Mouse (Mus musculus) cerebellum, postnatal 14 days (tissue): ENCODE data around the gene Intu.
A peak's percentile ranks its signal among the peaks of the same experiment; 100 is the strongest.

Source experiments
- DNase-seq, 2 experiments: peaks; one replicate each; pipeline ENCODE4 v3.0.0; 2021; ENCODE audit warnings: mixed read lengths in 2 of 2

Gene Intu

GRCm38 (mm10) chr3:40531286-40532141 lies at the start of gene Intu:
TSS of gene Intu (plus strand) at chr3:40531286.
- DNase-seq = peak; percentile 25 to 38

DNA sequence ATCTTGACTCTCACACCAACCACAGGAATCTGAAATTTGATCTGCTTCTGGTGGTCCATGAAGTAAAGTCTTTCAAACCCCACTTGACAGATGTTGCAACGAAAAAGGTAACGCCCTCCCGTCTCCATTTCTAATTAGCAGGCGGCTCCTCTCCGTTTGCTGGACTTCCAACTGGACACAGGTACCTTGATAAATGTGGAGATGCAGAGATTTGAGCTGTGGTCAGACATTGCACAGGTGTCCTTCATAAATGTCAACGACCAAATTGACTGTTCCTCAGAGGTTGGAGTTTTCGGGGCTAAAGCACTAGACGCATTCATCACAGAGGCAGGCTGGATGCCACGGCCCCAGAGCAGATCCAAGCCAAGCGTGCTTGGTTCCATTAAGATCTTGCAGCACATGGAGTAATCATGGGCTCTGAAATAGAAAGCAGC lies 47.8 kb upstream of the Intu start:
- no peak for DNase-seq

GRCm38 (mm10) chr3:40487381-40487780 lies 43.7 kb upstream of the Intu start:
- DNase-seq = no peak

DNA sequence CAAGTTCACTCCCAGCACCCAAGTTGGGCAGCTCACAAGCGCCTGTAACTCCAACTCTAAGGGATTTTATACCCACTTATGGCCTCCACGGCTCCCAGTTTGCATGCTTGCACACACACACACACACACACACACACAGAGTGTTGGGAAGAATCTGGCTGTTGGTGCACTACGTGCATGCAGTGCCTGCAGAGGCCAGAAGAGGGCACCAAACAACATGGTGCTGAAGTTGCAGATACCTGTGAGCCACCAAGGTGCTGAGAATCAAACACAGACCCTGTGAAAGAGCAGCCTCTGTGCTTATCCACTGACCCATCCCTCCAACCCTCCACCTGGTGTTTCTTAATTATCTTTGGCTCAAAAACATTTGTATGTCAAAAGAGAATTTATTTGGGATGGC lies 39.3 kb upstream of the Intu start:
- no peak for DNase-seq

DNA sequence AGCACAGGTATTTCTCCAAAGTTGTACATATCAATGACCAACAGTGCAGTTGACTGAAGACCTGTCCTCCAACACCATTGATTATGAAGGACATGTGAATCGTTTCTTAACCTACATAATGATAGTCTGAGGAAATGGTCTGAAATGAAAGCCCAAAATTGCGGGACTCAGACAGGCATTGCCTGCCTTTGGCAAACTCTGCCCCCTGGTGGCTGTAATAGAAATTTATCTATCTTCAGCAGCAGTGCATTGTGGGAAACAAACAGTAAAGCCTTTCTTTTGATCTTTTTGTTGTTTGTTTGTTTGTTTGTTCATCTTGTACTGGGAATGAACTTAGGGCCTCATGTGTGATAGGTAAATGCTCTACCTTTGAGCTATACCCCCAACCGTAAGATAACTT lies 32.2 kb upstream of the Intu start:
- peak in 1 of 2 experiments; percentile 15 for DNase-seq

- no peak for DNase-seq
Measured at GRCm38 (mm10) chr3:40500157-40500808, 30.8 kb upstream of the Intu start.

- DNase-seq = no peak
Measured at GRCm38 (mm10) chr3:40504377-40504776, 26.7 kb upstream of the Intu start.

DNA sequence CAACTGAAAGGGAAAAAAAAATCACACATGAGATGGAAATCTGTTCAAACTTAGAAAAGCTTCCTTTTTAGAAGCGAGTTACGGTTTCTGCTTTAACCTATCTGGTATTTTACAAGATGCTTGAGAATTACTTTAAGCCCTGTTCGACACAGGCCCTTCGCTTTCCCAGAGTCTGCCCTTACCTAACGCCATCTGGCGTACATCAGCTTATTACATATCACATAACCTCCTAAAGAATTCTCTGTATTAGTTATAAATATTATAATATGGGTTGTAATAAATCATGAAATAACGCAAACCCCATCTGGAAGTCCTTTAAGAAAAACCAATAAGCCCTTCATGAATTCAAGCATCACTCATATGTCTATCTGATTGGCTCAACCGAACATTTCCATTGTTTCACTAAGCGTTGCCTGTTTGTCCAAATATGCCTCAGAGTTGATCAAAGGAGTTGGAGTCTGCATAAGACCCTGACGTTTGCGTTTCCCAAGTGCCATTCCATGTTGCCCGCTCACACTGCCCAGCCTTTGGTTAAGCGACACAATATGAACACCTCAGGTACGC lies 25.6 kb upstream of the Intu start:
- DNase-seq = no peak

DNA sequence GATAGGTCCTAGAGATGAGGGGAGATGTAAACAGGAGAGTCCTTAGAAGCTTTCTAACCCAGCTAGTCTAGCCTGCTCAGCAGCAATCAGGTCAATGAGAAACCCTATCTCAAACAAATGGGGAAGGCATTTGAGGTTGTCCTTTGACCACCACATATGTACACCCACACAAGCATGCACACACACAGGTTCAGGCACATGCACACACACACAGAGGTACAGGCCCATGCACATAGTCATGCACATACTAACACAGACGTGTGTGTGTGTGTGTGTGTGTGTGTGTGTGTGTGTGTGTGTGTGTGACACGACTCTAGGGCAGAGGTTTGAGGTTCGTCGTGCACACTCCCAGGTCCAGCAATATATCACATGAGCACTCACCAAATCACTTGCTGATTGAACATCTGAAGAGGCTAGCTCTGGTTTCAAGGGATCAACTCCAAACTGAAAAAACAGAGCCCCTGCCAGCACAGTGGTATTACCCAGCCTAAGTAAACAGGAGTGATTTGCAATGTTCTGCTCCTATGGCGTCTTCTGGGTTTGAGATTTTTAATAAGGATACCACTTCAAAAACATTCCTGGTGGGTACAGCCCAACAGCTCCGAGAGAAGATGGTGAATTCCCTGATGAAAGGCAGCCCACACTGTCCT lies 22.0 kb upstream of the Intu start:
- DNase-seq = no peak

DNA sequence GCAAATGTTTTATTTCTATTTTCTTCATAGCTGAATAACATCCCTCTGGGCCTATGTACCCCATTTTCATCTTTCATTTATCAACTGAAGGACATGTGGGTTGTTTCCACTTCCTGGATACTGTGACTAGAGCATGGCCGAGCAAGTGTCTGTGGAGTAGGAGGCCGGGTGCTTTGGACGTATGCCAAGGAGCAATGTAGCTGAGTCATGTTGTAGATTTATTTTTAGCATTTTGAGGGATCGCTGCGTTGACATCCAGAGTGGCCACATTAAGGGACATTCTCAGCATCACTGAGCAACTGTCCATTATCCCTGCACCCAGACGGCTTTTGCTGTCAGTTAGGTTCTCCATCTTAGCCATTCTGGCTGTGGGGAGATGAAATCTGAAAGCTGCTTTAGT lies 20.5 kb upstream of the Intu start:
- peak; percentile 56 to 78 for DNase-seq

DNA sequence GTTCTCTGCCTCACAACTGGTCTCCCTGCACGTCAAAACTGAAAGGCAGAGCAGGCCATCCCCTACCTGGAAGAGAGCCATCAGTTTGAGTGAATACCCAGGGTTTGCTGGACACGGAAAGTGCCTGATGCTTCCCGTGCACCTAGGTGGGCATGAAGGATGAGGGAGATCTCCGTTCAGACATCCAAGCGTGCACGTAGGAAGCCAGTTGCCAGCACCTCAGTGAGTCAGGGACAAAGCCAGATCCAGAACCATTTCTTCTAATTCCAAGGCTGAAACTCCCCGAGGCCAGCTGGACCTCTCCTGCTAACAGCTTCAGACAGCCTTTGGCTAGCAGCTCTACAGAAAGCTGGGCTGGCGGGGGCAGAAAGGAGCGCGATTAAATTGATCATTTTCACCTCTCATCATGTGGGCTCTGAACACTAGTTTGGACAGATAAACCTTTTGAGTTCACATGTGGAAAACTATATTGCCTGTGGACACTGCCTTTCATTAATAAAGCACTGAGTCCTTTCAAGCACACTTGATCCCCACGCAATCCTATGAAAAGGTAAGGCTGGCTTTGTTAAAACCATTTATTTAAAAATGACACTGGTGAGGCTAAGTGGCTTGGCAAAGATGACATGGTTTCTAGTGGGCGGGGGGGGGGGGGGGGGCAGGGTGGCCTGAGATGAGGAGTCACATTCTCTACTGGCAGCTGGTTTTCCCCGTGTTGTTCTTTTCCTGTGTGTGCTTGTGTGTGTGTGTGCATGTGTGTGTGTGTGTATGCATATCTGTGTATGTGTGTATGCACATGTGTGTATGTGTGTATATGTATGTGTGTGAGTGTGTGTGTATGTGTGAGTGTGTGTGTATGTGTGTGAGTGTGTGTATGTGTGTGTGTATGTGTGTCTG lies 17.9 kb upstream of the Intu start:
- DNase-seq = peak; percentile 24 to 37

DNA sequence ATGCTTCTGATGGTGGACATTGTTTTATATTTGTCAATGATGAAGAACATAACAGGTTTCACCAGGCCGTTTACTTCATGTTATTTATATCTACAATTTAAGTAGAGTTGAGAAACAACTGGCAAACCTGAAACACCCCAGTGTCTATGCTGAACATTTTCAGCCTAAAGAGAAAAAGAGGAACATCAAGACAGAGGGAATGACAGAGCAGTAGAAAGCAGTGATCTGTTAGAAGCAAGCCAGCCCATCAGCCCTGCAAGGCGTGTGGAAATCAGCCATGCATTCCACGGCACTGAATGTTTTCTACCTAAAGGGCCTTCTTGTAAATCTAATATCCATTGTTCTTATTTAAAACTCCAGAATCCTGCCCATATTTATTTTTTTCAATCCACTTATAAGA lies 12.8 kb upstream of the Intu start:
- no peak for DNase-seq

DNA sequence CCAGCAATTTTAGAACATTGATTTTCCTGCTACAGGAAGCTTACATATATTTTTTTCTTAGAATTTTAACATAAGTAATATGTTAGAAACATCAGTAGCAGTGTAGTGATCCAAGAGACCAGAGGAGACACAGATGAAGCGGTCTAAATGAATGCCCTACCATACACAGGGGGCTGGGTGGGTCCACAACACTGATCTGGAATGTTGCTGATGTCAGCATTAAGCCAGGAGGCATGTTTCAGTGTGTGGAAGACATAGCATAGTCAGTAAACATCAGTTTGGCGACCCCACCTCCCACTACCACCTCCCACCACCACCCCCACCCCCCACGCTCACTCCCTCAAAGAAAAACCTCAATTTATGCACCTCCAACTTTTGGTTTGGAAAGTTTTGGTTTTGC lies 11.5 kb upstream of the Intu start:
- no peak for DNase-seq

DNA sequence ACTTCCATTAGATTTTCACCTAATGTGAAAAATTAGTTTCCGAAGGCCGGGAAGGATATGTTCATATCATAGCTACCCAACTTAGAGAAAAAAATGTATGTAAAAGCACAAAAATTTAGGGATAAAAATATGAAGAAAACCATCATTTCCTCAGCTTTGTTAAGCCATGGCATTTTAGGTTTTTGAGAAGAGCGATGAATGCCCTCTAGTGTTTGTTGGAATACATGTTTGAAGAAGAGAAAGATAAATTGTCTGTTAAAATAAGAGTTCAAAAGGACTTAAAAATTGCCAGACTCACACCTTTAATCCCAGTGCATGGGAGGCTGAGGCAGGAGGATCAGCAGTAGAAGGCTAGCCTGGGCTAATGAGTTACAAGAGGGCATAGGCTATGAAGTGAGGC lies 10.5 kb upstream of the Intu start:
- DNase-seq = no peak

- no peak for DNase-seq
Measured at GRCm38 (mm10) chr3:40522446-40522845, 8.6 kb upstream of the Intu start.

- no peak for DNase-seq
Measured at GRCm38 (mm10) chr3:40522846-40523245, 8.2 kb upstream of the Intu start.

GRCm38 (mm10) chr3:40523371-40523783 lies 7.7 kb upstream of the Intu start:
- peak; percentile 20 to 42 for DNase-seq

DNA sequence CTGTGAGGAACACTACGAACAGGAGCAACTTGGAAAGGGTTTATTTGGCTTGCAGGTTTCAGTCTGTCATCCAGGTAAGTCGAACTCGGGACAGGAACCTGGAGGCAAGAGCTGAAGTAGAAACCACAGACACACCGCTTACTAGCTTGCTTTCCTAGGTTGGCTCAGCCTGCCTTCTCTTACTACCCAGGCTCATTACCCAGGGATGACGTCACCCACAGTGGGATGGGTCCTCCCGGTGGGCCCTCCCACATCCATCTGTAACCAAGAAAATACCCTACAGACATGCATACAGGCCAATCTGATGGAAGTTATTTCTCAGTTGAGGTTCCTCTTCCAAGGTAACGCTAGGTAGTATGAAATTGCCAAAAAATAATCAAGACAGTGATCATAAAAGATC lies 6.2 kb upstream of the Intu start:
- DNase-seq = no peak

DNA sequence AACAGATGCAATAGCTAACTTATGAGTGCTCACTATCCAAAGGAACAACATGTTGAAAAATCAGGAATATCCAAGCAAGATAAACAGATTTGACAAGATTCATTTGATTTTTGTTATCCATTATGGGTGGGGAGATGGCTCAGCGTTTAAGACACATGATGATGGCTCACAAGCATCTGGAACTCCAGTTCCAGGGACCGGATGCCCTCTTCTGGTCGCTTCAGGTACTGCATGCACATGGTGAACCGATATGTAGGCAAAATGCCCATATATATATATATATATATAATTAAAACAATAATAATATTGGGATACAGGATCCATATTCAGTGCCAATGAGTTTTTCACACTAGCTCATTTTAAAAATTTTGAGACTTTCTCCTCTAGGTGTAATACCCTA lies 5.7 kb upstream of the Intu start:
- DNase-seq = peak; percentile 73 to 86

DNA sequence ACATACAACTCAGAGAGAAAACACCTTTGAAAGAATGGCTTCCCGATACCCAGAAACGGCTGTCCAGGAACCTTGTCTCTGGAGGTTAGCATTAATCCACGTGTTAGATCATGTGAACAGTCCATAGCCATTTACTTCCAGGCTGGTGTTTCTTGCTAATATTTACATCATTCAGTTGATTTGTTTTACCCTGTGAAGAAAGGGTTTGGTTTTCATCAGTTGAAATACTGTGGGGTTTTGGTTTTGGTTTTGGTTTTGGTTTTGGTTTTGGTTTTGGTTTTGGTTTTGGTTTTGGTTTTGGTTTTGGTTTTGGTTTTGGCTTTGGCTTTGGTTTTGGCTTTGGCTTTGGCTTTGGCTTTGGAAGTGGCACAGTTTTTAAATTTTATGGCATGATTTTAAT lies 5.0 kb upstream of the Intu start:
- DNase-seq = no peak

- no peak for DNase-seq
Measured at GRCm38 (mm10) chr3:40527218-40527617, 3.9 kb upstream of the Intu start.
